Mouse (Mus musculus): ENCODE results near the gene Snorc.
"Not testable (repeated sequence)": the region's sequence is repeated elsewhere in the genome, so short reads cannot be mapped to it uniquely, and the experiment has no call there.

Gene Snorc

DNA sequence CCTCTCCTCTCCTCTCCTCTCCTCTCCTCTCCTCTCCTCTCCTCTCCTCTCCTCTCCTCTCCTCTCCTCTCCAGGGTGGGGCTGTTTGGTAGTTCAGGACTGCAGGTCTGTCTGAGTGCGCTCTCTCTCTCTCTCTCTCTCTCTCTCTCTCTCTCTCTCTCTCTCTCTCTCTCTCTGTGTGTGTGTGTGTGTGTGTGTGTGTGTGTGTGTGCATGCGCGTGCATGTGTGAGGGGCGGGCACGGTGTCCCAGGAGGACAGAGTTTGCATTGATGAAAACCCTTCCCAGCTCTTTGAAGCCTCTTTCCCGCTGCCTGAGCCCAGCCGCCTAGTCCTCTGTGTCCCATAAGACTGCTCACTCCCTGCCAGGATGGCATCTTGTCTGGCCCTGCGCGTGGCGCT, at the start of gene Snorc:
Snorc (plus strand) TSS at position 301 of the 400 bp plus-strand sequence.
- DNase-seq (ENCODE audit: low spot score in 2 of 2), result not testable (repeated sequence)

DNA sequence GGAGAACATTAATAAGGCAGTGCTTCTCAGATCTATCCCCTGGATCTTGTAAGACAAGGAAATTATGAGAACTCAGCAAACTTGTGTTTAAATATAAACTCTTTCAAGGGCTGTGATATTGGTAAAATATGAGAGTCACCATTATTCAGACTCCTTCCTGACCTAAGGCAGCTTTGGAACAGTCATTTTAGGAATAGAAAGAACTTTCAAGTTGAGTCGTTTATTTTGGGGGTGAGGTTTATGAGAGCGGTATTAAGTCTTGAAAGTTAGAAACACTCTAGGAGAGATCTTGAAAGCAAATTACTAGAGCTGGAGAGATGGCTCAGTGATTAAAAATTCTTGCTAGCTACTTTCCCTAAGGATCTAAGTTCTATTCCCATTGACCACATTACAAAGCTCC, 34.9 kb upstream of the Snorc start:
- DNase-seq (ENCODE audit: low spot score in 2 of 2), result no peak

DNA sequence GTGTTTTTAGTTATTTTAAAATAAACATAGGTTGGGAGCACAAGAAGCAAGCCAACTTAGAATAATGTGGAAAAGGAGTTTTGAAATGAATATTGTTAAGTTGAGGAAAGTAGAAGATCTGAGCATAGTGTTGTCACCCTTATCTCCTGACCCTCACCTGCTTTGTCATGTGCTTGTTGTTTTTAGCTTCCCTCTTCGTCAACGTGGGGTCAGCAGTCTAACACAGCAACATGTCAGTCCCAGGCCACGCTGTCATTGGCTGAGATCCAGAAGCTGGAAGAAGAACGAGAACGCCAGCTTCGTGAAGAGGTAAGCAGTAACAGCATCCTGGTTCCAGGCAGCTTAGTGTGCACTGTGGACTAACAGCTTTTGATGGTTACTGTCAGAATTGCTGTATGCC, 33.5 kb upstream of the Snorc start:
- DNase-seq (ENCODE audit: low spot score in 2 of 2), result no peak

DNA sequence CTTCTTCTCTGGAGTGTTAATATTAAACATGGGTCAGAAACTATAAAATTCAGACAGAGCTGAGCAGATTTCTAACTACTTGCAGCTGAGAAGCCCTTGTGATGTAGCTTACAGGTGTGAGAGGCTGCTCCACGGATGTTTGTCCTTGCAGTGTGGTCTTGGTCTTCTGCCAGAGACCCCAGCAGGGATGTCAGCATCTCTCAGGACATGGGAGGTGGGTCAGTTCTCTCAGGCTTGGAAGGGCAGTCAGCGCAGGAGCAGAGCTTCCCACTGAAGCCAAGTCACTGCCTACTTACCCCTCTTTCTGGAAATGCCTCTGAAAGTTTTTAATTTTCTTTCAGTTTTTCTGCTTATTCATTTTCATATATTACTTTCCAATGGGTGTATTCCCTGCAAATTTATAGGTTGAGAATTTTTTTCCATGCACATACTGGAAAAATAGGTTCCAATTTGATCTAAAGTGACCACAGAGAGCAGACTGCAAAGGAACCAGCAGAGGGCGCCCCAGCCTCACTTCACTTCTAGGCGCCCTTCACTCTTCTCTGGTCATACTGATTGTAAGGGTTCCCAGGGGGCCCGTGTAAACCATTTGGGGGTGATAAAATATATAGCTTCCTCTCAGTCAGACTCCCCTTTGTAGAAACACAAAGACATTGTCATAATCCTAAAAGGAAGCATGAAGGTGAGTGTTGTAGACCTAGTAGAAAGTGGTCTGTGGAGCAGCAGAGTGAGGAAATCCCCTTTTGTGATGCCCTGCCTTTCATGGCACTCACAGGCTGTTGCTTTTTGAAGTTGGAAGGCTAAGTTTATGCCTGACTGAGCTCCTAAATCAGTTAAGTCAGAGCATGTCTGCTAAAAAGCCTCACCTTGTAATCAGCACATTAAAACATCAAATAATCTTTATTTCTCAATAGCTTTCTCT, 22.6 kb upstream of the Snorc start:
- DNase-seq (ENCODE audit: low spot score in 2 of 2), result peak; percentile 38 to 55

DNA sequence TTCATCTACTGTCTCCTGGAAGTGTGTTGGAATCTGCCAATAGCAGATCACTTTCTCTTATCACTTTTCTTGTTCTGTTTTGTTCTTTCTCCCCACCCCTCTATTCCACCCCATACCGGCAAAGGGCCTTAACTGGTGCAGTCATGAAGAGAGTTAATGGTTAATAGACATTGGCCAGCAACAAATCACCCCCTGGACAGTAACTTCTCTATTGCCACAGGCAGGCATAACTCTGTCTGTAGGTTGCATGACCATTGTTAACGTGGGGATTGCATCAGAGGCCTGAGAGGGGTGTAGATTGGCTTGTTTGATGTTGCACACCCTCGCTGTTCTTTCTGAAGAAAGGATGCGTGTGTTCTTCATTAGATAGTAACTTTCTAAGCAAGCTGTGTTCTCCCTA, 20.6 kb upstream of the Snorc start:
- DNase-seq (ENCODE audit: low spot score in 2 of 2), result no peak

DNA sequence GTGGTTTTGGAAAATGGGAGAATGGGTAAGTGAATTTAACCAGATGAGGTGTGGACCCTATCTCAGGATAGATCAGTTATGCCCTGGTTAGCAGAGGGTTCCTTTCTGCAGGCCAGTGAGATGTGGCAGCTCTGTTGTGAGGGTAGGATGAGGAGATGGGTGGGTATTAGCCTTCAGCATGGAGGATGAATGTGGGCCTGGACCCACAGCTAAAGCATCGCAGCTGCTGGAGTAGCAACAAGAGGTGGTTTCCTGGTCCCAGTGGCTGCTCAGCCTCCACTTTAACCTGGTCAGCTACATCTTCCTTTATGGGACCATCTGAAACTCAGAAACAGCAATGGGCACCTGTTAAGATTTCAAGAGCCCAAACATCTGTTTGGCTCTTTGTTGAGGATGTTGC, 13.6 kb upstream of the Snorc start:
- no peak for DNase-seq (ENCODE audit: low spot score in 2 of 2)

DNA sequence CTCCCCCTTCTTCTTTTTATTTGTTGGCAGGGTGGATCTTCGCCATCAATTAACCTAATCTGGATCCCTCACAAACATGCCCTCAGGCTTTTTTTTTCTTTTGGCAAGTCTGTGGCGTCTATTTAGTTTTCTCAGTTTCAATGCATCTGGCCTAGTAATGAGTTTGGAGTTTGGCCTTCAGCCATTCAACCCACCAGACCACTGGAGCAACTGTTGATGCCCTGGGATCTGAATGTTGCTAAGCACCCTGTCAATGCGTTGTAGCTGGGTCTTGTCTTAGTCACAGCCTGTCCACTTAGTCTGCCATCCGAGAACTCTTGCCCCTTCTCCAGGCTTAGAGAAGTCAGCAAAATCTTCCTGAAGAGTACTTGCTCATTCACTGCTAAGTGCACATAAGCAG, 12.0 kb upstream of the Snorc start:
- DNase-seq (ENCODE audit: low spot score in 2 of 2), result no peak

DNA sequence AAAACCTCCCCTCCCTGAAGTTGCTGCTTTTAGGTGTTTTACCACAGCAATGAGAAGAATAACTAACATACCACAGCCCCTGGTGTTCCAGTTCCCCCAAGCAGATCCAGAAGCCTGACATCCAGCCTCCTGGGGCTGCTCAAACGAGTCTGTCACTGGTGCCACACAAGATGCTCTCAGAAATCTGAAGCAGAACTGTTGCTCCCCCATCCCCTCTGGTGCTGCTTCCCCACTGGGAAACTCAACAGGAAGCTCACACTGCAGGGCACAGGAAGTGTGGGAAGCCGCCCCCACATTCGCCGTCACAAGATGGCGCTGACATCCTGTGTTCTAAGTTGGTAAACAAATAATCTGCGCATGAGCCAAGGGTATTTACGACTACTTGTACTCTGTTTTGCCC, 10.2 kb upstream of the Snorc start:
- not testable (repeated sequence) for DNase-seq (ENCODE audit: low spot score in 2 of 2)

DNA sequence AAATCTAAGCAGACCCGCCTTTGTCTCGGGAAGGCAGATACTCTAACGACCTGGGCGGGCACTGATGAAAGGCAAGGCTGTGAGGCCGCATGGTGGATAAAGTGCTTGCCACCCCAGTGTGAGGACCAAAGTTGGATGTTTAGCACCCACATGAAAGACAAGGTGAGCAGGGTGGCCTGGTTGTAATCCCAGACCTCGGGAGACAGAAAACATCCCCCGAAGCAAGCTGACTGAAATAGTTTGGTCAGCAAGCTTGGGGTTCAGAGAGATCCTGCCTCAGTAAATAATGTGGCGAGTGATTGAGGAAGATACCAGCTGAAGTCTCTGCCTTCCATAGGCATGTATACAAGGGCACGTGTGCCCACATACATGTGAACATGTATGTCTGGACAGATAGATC, 2.6 kb upstream of the Snorc start:
- DNase-seq (ENCODE audit: low spot score in 2 of 2), result no peak

DNA sequence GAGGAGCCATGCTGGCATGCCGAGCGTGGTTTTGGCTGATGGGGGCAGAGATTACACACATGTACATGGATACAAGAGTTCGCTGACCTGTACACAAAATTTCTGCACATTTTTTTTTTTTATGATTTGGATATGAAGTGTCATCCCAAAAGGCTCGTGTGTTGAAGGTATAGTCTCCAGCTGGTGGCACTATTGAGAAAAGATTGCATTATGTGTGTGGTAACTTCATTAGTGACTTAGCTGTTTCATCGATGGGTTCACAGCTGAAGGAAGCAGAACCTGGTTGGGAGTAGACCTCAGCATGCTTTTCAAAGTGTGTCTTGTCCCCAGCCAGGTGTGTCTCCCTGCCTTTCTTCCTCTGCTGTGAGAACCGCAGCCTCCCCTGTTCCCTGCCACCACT, 1.8 kb upstream of the Snorc start:
- DNase-seq (ENCODE audit: low spot score in 2 of 2), result no peak

DNA sequence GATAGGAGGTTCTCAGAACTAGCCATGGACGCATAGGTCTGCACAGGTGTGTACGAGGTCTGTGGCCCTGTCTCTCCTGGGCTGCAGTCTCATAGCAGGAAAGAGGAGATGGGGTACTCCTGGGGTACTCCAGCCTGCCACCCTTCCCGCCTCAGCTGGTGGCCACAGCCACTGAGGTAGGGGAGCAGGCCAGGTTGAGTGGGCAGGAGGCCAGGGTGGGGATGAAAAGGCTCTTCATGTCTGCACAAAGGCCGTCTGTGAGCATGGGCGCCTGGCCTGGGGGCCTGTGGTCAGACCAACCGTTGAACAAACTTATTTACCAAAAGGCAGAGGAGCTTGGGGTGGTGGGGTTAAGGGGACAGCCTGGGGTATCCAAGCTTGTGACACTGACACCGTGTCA, 1.8 kb downstream of the Snorc start:
- DNase-seq (ENCODE audit: low spot score in 2 of 2), result no peak

DNA sequence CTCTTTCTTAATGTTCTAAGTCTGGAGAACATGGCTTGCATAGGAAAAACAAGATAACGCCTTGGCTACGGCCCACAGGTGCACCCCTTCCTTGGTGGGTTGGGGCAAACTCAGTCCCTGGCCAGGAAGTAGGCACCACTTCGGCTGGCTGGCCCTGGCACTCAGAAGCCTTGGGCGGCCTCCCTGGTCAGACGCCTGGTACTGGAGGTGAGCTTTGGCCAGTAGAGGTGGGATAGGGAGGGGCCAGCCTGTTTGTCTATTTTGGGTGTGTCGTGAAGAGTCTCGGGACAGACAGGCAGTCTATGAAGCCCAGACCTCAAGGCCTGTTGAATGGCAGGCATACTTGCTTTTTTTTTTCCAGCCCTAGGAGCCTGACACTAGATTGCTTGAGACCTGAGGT, 2.5 kb downstream of the Snorc start:
- DNase-seq (ENCODE audit: low spot score in 2 of 2), result no peak

DNA sequence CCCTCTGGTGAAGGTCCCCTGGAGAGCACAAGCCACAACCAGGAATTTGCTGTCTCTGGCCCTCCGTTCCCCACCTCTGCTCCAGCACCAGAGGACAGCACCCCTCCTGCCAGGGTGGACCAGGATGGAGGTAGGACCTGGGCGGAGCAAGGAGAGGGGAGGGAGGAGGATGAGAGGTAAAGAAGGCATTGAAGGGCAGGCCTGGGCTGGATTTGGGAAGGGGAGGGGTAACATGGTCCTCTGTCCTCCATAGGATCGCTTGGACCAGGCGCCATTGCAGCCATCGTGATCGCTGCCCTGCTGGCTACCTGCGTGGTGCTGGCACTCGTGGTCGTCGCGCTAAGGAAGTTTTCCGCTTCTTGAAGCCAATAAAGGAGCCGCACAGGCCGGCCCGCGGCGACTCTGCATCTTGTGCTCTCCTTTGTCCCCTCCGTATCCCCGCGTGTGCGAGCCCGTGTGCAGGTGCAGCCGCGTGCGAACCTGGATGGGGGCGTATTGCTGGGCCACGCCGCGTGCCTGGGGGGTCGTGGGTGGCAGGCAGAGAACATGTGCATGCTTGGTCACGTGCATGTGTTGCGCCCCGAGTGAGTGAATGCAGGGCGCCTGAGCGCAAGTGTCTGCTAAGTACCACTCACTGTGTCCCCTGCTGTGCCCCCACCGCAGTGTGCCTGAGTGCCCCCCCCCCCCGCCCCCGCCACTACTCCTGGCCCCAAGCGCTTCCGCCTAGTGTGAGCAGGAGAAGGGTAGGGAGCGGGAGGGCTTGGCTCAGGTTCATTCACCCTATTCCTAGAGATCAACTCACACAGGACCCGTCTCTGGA, 5.2 kb downstream of the Snorc start:
- no peak for DNase-seq (ENCODE audit: low spot score in 2 of 2)

DNA sequence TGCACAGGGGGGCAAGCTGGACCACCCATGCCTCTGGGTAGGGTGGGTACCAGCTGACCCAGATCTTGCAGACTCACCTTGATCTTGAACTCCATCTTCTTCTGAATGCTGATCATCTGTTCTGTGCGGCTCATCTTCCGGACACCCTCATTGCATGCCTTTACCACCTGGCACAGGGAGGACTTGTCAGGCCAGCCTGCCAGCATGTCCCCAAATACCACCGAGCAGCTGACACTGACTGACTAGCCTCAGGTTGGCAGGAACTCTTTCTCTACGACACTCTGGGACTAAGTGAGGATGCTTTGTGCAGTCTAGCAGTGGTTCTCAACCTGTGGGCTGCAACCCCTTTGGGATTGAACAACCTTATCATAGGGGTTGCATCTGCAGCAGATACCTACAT, 12.5 kb downstream of the Snorc start:
- DNase-seq (ENCODE audit: low spot score in 2 of 2), result no peak

DNA sequence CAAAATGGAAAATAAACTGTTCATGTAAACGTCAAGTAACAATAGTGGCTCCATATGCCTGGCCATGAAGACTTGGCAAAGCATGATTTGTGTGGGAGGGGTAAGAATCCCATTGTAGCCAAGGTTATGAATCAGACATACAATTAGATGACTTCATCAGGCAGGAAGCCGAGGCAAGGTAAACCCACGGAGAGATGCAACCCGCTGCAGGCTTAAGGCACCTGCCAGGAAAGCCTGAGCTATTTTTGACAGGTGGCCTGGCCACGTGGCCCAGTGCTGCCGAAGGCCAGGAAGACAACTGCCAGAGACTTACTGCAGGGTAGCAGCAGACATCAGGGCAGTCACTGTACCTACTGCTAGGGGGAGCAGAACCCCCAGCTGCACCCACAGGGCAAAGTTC, 16.3 kb downstream of the Snorc start:
- no peak for DNase-seq (ENCODE audit: low spot score in 2 of 2)

DNA sequence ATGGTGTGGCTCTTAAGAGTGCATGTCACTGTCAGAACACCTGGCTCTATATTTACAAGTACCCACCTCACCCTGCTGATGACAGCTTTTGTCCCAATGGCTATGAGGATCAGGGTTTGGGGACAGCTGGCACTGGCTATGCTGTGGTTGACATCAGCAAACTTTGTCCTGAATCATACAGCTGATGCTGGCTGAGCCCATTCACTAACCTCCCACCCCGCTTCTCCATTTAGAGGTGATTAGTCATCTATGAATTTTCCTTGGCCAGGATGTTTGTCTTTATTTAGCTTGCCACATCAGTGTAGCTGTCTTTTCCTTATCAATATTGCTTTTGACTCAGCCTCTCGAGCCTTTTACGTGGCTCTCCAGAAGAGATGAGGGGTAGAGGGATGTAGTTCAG, 22.2 kb downstream of the Snorc start:
- DNase-seq (ENCODE audit: low spot score in 2 of 2), result no peak

DNA sequence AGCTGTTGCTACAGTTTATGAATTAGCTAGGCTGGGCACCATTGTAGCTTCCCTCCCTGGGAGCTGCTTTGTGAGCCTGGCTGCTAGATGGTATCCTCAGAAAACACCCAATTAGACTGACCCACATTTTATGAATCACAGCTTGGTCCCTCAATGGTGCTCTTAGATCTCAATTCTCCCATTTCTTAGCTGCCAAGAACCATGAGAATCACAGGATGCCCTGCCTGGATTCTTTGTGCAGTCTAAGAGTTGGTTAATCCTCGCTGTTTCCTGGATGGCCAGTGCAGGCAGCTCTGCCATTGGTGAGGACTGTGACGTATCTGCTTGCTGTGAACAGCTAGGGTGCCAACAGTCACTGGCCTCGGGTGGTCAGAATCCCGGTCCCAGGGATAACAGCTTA, 23.5 kb downstream of the Snorc start:
- DNase-seq (ENCODE audit: low spot score in 2 of 2), result no peak

DNA sequence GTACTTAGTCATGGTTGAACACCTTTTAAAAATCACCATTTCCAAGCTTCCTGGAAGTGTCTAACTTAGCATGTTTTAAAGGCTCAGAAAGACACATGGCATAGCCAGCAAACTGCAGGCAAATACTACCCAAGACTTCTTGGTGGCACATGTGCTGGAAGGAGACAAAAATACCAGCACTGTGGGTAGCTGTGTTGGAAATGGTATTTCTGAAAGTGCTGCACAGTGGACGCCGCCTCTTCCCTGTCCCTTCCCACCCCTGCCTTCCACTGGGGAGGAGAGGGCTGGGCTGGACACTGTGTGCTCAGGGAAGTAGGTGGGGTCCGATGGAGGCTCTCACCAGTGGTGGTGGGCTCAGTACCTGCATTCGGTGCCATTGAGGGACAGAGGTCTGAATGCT, 35.5 kb downstream of the Snorc start:
- DNase-seq (ENCODE audit: low spot score in 2 of 2), result no peak

DNA sequence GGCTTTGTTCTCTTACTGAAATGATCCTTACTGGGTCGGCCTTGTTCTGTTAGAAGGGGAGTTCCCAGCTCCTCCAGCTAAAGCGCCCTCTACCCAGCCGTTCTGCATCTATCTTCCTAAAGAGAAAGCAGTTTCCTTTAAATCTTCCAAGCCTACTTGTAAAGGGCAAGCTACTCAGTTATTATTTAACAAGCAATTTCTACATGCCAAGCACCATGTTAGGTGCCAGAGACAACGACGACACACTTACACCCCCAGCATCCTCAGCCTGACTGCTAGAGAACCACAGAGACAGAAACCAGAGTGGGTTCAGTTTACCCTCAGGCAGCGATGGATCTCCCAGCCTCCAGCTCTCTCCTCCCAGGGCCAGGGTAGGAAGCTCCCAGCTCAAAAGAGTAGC, 37.8 kb downstream of the Snorc start:
- no peak for DNase-seq (ENCODE audit: low spot score in 2 of 2)

DNA sequence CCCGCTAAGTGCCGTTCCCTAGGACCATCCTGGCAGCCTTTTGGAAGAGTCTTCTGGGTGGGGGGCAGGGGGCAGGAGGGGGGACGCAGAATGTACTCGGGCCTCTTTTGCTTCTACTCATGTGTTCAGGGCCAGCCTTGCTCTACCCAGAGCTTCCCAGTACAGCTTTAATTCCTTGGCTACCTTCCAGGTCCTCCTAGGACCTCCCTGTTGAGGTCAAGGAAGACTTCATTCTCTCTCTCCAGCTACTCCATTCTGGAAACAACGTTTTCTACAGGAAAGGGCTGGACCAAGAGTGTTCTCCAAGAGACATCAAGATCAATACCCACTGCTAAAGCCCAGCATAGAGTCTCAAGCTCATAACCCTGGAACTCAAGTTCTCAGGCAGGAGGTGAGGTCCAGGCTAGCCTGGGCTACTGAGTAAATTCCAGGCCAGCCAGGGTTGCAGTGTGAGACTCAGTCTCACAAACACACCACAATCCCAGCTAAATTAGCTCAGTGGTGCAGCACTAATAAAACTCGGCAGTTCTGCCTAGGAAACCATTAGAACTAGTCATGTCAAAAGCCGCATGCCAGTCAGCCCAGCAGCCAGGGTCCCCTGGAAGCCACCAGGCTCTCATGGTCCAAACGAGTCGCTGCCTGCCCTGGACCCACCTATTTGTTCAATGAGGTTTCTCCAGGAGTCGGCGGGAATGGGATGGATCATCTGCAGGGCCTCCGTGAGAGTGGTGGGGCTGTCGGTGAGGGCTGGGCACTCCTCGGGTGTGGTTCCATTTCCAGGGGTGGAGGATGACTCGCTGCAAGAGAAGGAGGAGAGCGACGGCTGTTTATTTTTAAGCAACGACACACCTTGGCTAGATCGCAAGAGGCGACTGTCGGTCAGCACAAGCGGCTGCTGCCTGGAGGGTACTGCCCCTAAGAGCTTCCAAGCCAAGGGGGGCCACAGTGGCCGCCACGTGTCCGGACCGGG, 38.8 kb downstream of the Snorc start:
- no peak for DNase-seq (ENCODE audit: low spot score in 2 of 2)

DNA sequence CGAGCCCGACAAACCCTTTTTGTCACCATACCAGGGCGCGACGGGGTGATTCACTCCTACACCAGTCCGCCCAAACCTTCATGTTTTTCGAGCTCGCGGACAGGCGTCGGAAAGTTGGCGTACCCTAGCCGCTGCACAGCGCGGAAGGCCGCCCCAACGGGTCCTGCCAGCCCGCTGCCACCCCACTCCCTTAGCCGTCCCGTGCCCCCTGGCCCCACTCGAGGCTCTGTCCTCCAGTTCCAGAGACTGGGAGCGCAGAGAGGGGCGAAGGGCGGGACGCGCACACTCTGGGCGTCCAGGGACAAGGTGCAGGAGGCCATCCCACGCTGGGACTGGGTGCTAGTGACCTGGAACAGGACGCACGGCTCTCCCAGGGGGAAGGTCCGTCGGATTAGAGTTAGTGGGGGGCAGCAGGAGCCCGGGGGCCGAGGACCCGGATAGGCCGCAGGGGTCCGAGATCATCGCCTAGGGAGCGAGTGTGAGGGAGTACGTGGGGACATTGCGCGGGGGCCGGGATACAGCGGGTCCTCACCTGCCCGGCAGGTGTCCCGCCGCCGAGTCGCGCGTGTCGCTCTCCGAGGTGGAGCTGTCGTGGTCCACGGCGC, 39.6 kb downstream of the Snorc start, which contains the start of gene Neu2:
Neu2 (plus strand) TSS at position 329 of the 605 bp plus-strand sequence.
- DNase-seq (ENCODE audit: low spot score in 2 of 2), result no peak
